27 mouse cellular contexts compared by ENCODE assay signal in the genomic region with DNA sequence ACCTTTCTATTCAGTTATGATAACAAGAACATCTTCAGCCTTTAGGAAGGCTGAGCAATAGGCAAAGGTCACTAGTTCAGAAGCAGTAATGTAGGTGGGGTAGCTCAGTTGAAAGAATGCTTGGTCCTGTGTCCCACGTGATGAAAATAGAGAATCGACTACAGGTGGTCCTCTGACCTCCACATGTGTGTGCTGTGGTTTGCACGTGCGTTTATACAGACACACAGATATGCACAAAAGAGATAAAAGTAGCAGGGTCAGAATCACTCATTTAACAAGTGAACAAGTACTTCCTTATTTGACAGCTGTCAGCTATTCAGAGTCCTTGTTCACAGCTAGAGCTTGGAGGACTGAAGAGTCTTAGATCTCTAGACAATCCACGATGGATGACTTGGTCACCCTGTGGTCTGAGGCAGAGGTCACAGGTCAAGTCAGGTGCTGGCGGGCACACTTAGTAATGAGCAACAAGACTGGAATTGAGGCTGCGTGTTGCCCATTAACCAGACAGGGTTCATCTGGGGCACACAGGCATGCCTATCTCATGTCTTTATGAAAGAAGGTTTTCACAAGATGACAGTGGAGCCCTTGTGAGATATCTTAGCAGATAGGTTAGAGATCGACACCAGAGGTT.
A peak's percentile ranks its signal among the peaks of the same experiment; 100 is the strongest.
DNase-seq lines count a peak whose midpoint lies in the region; ATAC-seq lines count a peak whose summit lies in the region.
"Had no signal": no experiment of that assay in that cellular context is flagged by ENCODE, and none has a peak within 500 bp of the region (broad histone marks: within the 10 kb centered on the region; RNA-seq: fewer than 3 reads in every experiment).

No protein-coding gene starts in this region.

- ATAC-seq in forebrain, embryonic 14.5 days: 0 out of 2 replicates have a peak, but pooled peaks have one; percentile 34
- ATAC-seq in midbrain, embryonic 13.5 days: peak; percentile 48; the same call in 1 of the 2 replicates
- ATAC-seq in midbrain, embryonic 16.5 days: no peak; the same call in 1 of the 2 replicates
- ATAC-seq: forebrain, postnatal 0 days; lung, postnatal 0 days had no signal

- 73% methylated on average over 8 of the region's 8 CpGs for WGBS in forebrain, embryonic 14.5 days
- WGBS in forebrain, embryonic 10.5 days: 54% methylated on average over 8 of the region's 8 CpGs
- WGBS in midbrain, embryonic 13.5 days: 63% methylated on average over 8 of the region's 8 CpGs
- WGBS in midbrain, embryonic 16.5 days: 69% methylated on average over 8 of the region's 8 CpGs
- WGBS in embryonic facial prominence, embryonic 10.5 days: 35% methylated on average over 8 of the region's 8 CpGs

- no peaks in the 10 kb centered on the region for H3K36me3 ChIP-seq in forebrain, embryonic 14.5 days (ENCODE audit: control insufficient read depth, insufficient read depth, low read length)
- H3K36me3 ChIP-seq in forebrain, embryonic 10.5 days (replicated peaks): no peaks in the 10 kb centered on the region
- H3K36me3 ChIP-seq in midbrain, embryonic 13.5 days: no peaks in the 10 kb centered on the region
- H3K36me3 ChIP-seq in midbrain, embryonic 16.5 days (ENCODE audit: control insufficient read depth, insufficient read depth, low read length): no peaks in the 10 kb centered on the region
- H3K36me3 ChIP-seq in embryonic facial prominence, embryonic 10.5 days (replicated peaks): no peaks in the 10 kb centered on the region
- H3K36me3 ChIP-seq: heart, embryonic 12.5 days; hindbrain, embryonic 15.5 days; limb, embryonic 10.5 days; limb, embryonic 15.5 days; liver, embryonic 13.5 days; stomach, embryonic 15.5 days had no signal

- H3K4me1 ChIP-seq in forebrain, embryonic 14.5 days (ENCODE audit: control insufficient read depth, insufficient read depth, low read length): no peaks in the 10 kb centered on the region
- H3K4me1 ChIP-seq in forebrain, embryonic 10.5 days: no peaks in the 10 kb centered on the region; the same call in 1 of the 2 replicates
- H3K4me1 ChIP-seq in midbrain, embryonic 13.5 days (replicated peaks): no peaks in the 10 kb centered on the region
- no peaks in the 10 kb centered on the region; the same call in 1 of the 2 replicates for H3K4me1 ChIP-seq in midbrain, embryonic 16.5 days (ENCODE audit: control insufficient read depth, insufficient read depth, low read length)
- H3K4me1 ChIP-seq in embryonic facial prominence, embryonic 10.5 days: 0 out of 2 replicates have a peak, but pooled peaks cover 4% of the 10 kb centered on the region
- H3K4me1 ChIP-seq: heart, embryonic 12.5 days; hindbrain, embryonic 15.5 days; limb, embryonic 10.5 days; limb, embryonic 15.5 days; liver, embryonic 13.5 days; megakaryocyte, embryonic 14.5 days; stomach, embryonic 15.5 days had no signal

- H3K9me3 ChIP-seq in forebrain, embryonic 14.5 days (replicated peaks; ENCODE audit: control insufficient read depth, low read length): no peaks in the 10 kb centered on the region
- H3K9me3 ChIP-seq in forebrain, embryonic 10.5 days: no peaks in the 10 kb centered on the region
- H3K9me3 ChIP-seq in midbrain, embryonic 13.5 days: no peaks in the 10 kb centered on the region
- no peaks in the 10 kb centered on the region for H3K9me3 ChIP-seq in midbrain, embryonic 16.5 days (replicated peaks; ENCODE audit: control insufficient read depth, low read length, poor library complexity, severe bottlenecking)
- H3K9me3 ChIP-seq in embryonic facial prominence, embryonic 10.5 days: no peaks in the 10 kb centered on the region
- H3K9me3 ChIP-seq: heart, embryonic 12.5 days; hindbrain, embryonic 15.5 days; limb, embryonic 10.5 days; limb, embryonic 15.5 days; liver, embryonic 13.5 days; megakaryocyte, embryonic 14.5 days; stomach, embryonic 15.5 days had no signal

- no peak overlapping the region for H3K4me3 ChIP-seq in forebrain, embryonic 14.5 days (ENCODE audit: low read depth, low read length)
- no peak overlapping the region for H3K4me3 ChIP-seq in forebrain, embryonic 10.5 days
- H3K4me3 ChIP-seq in midbrain, embryonic 13.5 days (replicated peaks): no peak overlapping the region
- H3K4me3 ChIP-seq in midbrain, embryonic 16.5 days (ENCODE audit: low read depth, low read length): no peak overlapping the region
- H3K4me3 ChIP-seq in embryonic facial prominence, embryonic 10.5 days: no peak overlapping the region
- H3K4me3 ChIP-seq: erythroblast, embryonic 14.5 days; heart, adult 2 months; heart, embryonic 12.5 days; hindbrain, embryonic 15.5 days; limb, embryonic 10.5 days; limb, embryonic 15.5 days; liver, embryonic 13.5 days; megakaryocyte, embryonic 14.5 days; myocyte; stomach, embryonic 15.5 days had no signal

- H3K9ac ChIP-seq in forebrain, embryonic 14.5 days (ENCODE audit: low read length): no peak overlapping the region
- H3K9ac ChIP-seq in midbrain, embryonic 13.5 days (replicated peaks): no peak overlapping the region
- H3K9ac ChIP-seq in midbrain, embryonic 16.5 days (ENCODE audit: low read depth, low read length): no peak overlapping the region
- H3K9ac ChIP-seq: forebrain, postnatal 0 days; heart, embryonic 12.5 days; hindbrain, embryonic 15.5 days; limb, embryonic 15.5 days; liver, embryonic 13.5 days; stomach, embryonic 15.5 days had no signal

- H3K4me2 ChIP-seq in forebrain, embryonic 14.5 days (ENCODE audit: low read length): no peak overlapping the region
- H3K4me2 ChIP-seq in midbrain, embryonic 13.5 days (replicated peaks): no peak overlapping the region
- H3K4me2 ChIP-seq in midbrain, embryonic 16.5 days (ENCODE audit: low read length): no peak overlapping the region
- H3K4me2 ChIP-seq: heart, embryonic 12.5 days; hindbrain, embryonic 15.5 days; limb, embryonic 15.5 days; liver, embryonic 13.5 days; stomach, embryonic 15.5 days had no signal

- H3K27me3 ChIP-seq in forebrain, embryonic 14.5 days (replicated peaks; ENCODE audit: control insufficient read depth, insufficient read depth, low read length): no peaks in the 10 kb centered on the region
- H3K27me3 ChIP-seq in forebrain, embryonic 10.5 days (ENCODE audit: poor library complexity, severe bottlenecking): no peaks in the 10 kb centered on the region
- no peaks in the 10 kb centered on the region for H3K27me3 ChIP-seq in midbrain, embryonic 13.5 days
- H3K27me3 ChIP-seq in midbrain, embryonic 16.5 days (ENCODE audit: control insufficient read depth, insufficient read depth, low read depth, low read length): no peaks in the 10 kb centered on the region
- H3K27me3 ChIP-seq in embryonic facial prominence, embryonic 10.5 days (replicated peaks; ENCODE audit: low read depth, poor library complexity, severe bottlenecking): no peaks in the 10 kb centered on the region
- H3K27me3 ChIP-seq: heart, embryonic 12.5 days; hindbrain, embryonic 15.5 days; limb, embryonic 15.5 days; liver, embryonic 13.5 days; megakaryocyte, embryonic 14.5 days; stomach, embryonic 15.5 days had no signal

- peak; percentile 1 for DNase-seq in forebrain, embryonic 14.5 days (ENCODE audit: low spot score)
- DNase-seq in forebrain, embryonic 10.5 days (ENCODE audit: extremely low spot score, low spot score): no peak
- peak; percentile 4 for DNase-seq in MEL-GATA-1-ER (ENCODE audit: extremely low read depth, low read depth)
- peak; percentile 13 for DNase-seq in embryonic facial prominence, embryonic 10.5 days (ENCODE audit: low spot score)
- no peak for DNase-seq in spleen, adult 18-20 months
- DNase-seq: adrenal gland, postnatal 25 days; cerebellum, adult 18-20 months; cerebellum, postnatal 10 days; forebrain, postnatal 0 days; heart, adult 2 months; kidney, adult 18-20 months; kidney, postnatal 4 days; liver, embryonic 13.5 days; lung, adult 18-20 months; lung, postnatal 4 days had no signal

- H3K27ac ChIP-seq in forebrain, embryonic 14.5 days (ENCODE audit: low read depth, low read length): no peak overlapping the region
- H3K27ac ChIP-seq in forebrain, embryonic 10.5 days: no peak overlapping the region
- H3K27ac ChIP-seq in midbrain, embryonic 13.5 days: no peak overlapping the region
- no peak overlapping the region for H3K27ac ChIP-seq in midbrain, embryonic 16.5 days (ENCODE audit: low read length)
- H3K27ac ChIP-seq in embryonic facial prominence, embryonic 10.5 days (replicated peaks): no peak overlapping the region
- H3K27ac ChIP-seq: heart, adult 2 months; hindbrain, embryonic 15.5 days; kidney, postnatal 0 days; limb, embryonic 10.5 days; limb, embryonic 15.5 days; liver, embryonic 13.5 days; stomach, embryonic 15.5 days had no signal

Comparison
In these comparisons a context has a peak if more than half of its experiments do, and no peak if none do; other contexts are left out.
1. DNase-seq: peak in forebrain, embryonic 14.5 days (single experiment), MEL-GATA-1-ER (single experiment) and embryonic facial prominence, embryonic 10.5 days (single experiment); none in forebrain, embryonic 10.5 days (single experiment) and spleen, adult 18-20 months (0 of 2).